Mouse (Mus musculus): ENCODE data around the gene 4930442H23Rik.

DNA sequence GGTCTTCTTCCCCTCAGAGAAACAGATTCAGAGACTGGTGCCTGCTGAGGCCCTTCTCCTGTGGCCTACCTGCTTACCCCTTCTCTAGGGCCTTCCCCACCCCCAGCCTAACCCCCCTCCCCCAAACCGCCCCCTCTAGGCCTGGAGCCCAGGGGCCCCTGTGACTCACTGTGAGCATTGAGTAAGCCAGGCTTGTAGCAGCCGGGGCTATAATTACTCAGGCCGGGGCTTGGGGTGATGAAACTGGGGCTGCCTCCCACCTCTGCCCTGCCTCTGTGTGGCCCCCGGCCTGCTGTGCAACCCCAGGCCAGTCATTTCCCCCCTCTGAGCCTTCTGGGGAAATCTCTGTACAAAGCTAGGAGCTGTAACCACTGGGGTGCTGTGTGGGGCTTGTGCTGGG, 37.4 kb downstream of the 4930442H23Rik start:
- TF ChIP-seq CTCF (IDR thresholded peaks at IDR 0.05; ENCODE audit: extremely low read depth, insufficient read depth, low read length) (no peak), POLR2A (IDR thresholded peaks at IDR 0.05; ENCODE audit: extremely low read depth, insufficient read depth, low read length) (no peak)

Data from cortical plate, adult 2 months (tissue).